Mouse (Mus musculus): ENCODE results near the gene Cpz. TPM values are rescaled to one million over a fixed set of nuclear protein-coding genes. Genes with fewer than 3 reads are reported as not detected.

The Cpz gene
- polyA plus RNA-seq (2014; fragmentation: Nextera tagmentation; extraction: Ambion mirVana): 0.88 and 1.4 TPM in 2 replicates

DNA sequence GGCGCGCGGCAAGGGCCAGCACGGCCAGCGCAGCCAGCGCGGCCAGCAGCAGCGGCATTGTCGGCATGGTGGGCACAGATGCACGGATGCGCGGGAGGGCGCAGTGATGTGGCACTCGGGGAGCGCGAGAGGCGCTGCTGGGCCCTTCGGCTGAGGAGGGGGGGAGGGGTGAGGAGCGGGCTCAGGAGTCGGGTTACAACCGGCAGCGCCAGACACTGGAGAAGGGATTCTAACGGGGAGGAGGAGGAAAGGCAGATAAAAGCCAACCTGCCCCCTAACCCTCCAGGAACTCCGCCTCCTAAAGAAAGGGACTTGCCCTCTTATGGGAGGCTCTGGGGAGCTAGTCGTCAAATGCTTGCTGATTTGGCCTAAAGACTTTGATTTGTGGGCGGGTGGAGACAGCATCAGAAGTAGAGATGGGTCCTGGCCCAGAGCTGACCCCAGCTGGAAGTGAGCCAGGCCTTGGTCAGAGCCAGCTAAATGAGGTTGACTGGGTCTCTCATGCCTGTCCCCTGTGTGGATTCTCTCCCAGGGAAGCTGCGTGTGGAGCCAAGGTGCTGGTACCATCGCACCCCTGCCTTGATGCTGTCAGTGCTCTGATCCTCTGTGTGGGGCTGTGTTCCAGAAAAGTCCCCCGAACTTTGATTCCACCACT lies at the start of gene Cpz:
TSS of gene Cpz (minus strand) at position 230 of the 655 bp plus-strand sequence.
- Histone ChIP-seq H3K4me1 (ENCODE audit: control insufficient read depth, insufficient read depth, low read length) (peaks cover 11% of the 10 kb centered on the region), H3K4me2 (ENCODE audit: low read length) (peak within 1 kb of the TSS; percentile 50), H3K9me3 (replicated peaks; ENCODE audit: control insufficient read depth, low read length) (no peaks in the 10 kb centered on the region), H3K9ac (ENCODE audit: low read length) (peak within 1 kb of the TSS; percentile 51), H3K36me3 (ENCODE audit: control insufficient read depth, insufficient read depth, low read length) (no peaks in the 10 kb centered on the region), H3K27me3 (replicated peaks; ENCODE audit: control insufficient read depth, insufficient read depth, low read length) (peaks cover 8% of the 10 kb centered on the region), H3K27ac (ENCODE audit: low read depth, low read length) (no peak within 1 kb of the TSS), H3K4me3 (ENCODE audit: low read depth, low read length) (peak within 1 kb of the TSS; percentile 16)
- DNase-seq (ENCODE audit: low spot score): peak; percentile 78
- under 1% methylated on average over 29 of the region's 29 CpGs for WGBS
- ATAC-seq: peak; percentile 83

DNA sequence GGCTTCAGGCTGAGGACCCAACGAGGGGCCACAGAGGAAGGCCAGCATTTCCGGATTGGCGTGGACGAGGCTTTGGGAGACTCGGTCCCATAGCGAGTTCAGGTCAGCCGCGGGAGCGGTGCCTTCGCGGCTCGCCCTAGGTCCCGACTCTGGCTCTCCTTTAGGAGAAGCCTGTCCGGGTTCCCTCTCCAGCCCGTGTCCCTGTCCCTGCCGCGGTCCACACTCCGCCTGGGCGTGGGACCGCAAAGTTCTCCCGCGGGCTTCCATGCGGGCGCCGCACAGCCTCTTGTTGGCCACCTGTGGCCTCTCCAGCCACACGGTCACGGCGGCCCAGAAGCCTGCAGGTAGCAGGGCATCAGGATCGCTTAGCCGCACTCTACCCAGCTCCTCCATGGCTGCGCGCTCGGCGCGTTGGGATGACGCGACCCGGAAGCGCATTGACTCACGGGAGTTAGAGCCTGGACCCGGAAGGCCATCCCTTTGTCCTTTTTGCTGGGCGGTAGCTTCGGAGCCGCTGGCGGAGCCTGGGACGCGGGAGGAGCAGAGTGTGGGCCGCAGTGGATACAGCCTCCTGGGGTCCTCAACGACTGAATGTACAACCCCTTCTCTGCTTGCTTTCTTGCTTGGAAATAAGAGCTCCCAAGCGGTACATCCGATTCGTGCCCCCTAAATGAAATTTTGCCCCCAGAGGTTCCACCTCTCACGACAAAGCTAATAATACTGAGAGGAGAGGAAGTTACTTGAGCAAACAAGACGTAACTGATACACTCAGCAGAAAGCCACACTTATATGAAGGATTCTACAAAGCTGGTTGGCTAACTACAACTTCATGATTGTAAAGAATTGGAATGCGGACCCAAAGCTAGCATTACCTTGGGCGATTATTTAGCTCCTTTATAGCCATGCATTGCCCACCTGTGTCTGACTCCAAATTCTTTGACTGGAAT lies 49.4 kb upstream of the Cpz start, which contains the start of gene Trmt44:
TSS of gene Trmt44 (minus strand) at position 418 of the 947 bp plus-strand sequence.
- ATAC-seq: peak; percentile 99
- H3K4me1 ChIP-seq (ENCODE audit: control insufficient read depth, insufficient read depth, low read length): peaks cover 9% of the 10 kb centered on the region
- no peaks in the 10 kb centered on the region for H3K9me3 ChIP-seq (replicated peaks; ENCODE audit: control insufficient read depth, low read length)
- peak within 1 kb of the TSS; percentile 89 for H3K27ac ChIP-seq (ENCODE audit: low read depth, low read length)
- 4% methylated on average over 56 of the region's 56 CpGs for WGBS
- no peaks in the 10 kb centered on the region for H3K27me3 ChIP-seq (replicated peaks; ENCODE audit: control insufficient read depth, insufficient read depth, low read length)
- peak within 1 kb of the TSS; percentile 96 for H3K4me3 ChIP-seq (ENCODE audit: low read depth, low read length)
- peak; percentile 96 for DNase-seq (ENCODE audit: low spot score)
- H3K36me3 ChIP-seq (ENCODE audit: control insufficient read depth, insufficient read depth, low read length): peaks cover 31% of the 10 kb centered on the region
- H3K4me2 ChIP-seq (ENCODE audit: low read length): peak within 1 kb of the TSS; percentile 92
- H3K9ac ChIP-seq (ENCODE audit: low read length): peak within 1 kb of the TSS; percentile 88

GRCm38 (mm10) chr5:35571546-35571945 lies 46.0 kb upstream of the Cpz start:
- Histone ChIP-seq H3K4me3 (ENCODE audit: low read depth, low read length) (no peak overlapping the region), H3K9ac (ENCODE audit: low read length) (no peak overlapping the region), H3K27me3 (replicated peaks; ENCODE audit: control insufficient read depth, insufficient read depth, low read length) (no peaks in the 10 kb centered on the region), H3K9me3 (replicated peaks; ENCODE audit: control insufficient read depth, low read length) (no peaks in the 10 kb centered on the region), H3K4me1 (ENCODE audit: control insufficient read depth, insufficient read depth, low read length) (peaks cover 9% of the 10 kb centered on the region), H3K4me2 (ENCODE audit: low read length) (no peak overlapping the region), H3K27ac (ENCODE audit: low read depth, low read length) (no peak overlapping the region), H3K36me3 (ENCODE audit: control insufficient read depth, insufficient read depth, low read length) (peaks cover 59% of the 10 kb centered on the region)
- 92% methylated on average over 6 of the region's 6 CpGs for WGBS
- DNase-seq (ENCODE audit: low spot score) (no peak), ATAC-seq (no peak)

DNA sequence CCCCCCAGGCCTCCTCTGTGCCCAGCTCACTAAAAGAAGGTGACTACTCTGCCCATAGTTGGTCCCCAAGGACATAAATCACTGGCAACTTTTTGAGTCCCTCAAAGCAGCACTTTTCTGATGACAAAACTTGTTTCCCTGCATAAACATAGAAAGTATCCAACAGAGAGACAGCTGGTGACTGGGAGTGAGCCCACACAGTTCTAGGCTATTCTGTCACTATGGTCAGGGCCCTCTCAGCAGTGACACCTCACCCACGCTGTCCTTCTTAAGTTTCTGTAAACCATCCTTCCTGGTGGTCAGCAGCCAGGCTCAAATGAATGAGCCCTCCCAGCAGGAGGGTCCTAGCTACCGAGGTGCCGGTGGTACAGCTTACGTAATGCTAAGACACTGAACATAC lies 41.1 kb upstream of the Cpz start:
- WGBS: 87% methylated on average over 4 of the region's 4 CpGs
- Histone ChIP-seq H3K9ac (ENCODE audit: low read length) (no peak overlapping the region), H3K4me2 (ENCODE audit: low read length) (no peak overlapping the region), H3K4me1 (ENCODE audit: control insufficient read depth, insufficient read depth, low read length) (no peaks in the 10 kb centered on the region), H3K4me3 (ENCODE audit: low read depth, low read length) (no peak overlapping the region), H3K27ac (ENCODE audit: low read depth, low read length) (no peak overlapping the region), H3K36me3 (ENCODE audit: control insufficient read depth, insufficient read depth, low read length) (peaks cover 93% of the 10 kb centered on the region), H3K9me3 (replicated peaks; ENCODE audit: control insufficient read depth, low read length) (no peaks in the 10 kb centered on the region), H3K27me3 (replicated peaks; ENCODE audit: control insufficient read depth, insufficient read depth, low read length) (no peaks in the 10 kb centered on the region)
- ATAC-seq (no peak), DNase-seq (ENCODE audit: low spot score) (no peak)

DNA sequence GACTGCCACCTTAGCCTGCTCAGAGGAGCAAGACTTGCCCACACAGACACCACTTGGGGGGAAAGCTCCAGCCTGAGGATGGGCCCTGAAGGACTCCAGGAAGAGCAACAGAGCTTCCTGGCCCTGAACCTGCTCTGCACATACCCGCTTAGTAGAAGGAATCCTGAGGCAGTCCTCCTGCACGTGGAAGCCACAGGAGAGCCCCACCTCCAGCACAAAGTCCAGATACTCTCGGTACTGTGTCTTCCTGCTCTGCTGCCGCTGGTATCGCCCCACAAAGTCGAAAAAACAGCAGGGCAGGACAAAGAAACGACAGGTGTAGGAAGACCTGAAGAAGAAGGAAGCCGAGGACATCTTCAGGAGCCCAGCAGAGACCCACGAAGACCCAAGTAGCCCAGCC lies 39.7 kb upstream of the Cpz start:
- ATAC-seq (no peak), DNase-seq (ENCODE audit: low spot score) (no peak)
- Histone ChIP-seq H3K9ac (ENCODE audit: low read length) (no peak overlapping the region), H3K27me3 (replicated peaks; ENCODE audit: control insufficient read depth, insufficient read depth, low read length) (no peaks in the 10 kb centered on the region), H3K36me3 (ENCODE audit: control insufficient read depth, insufficient read depth, low read length) (peaks cover 89% of the 10 kb centered on the region), H3K27ac (ENCODE audit: low read depth, low read length) (no peak overlapping the region), H3K4me1 (ENCODE audit: control insufficient read depth, insufficient read depth, low read length) (no peaks in the 10 kb centered on the region), H3K4me3 (ENCODE audit: low read depth, low read length) (no peak overlapping the region), H3K9me3 (replicated peaks; ENCODE audit: control insufficient read depth, low read length) (no peaks in the 10 kb centered on the region), H3K4me2 (ENCODE audit: low read length) (no peak overlapping the region)
- WGBS: 93% methylated on average over 9 of the region's 9 CpGs

DNA sequence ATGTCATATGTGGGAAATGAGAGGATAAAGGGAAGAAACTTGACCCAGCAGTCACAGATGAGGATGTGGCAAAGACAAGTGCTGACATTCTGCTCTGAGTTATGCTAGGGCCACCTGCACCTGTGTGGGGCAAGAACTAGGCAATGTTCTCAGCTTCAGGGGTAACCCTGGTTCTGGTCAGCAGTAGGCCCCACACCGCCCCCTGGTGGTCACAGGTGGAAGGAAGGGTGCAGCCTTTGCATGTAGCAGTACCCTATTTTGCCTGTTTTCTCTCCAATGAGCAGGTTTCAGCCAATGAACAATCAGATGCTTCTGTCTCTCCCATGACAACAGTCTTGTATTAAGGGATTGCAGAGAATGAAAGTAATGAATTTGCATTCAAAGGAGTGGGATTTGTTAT lies 38.0 kb upstream of the Cpz start:
- H3K27me3 ChIP-seq (replicated peaks; ENCODE audit: control insufficient read depth, insufficient read depth, low read length): no peaks in the 10 kb centered on the region
- H3K9ac ChIP-seq (ENCODE audit: low read length): no peak overlapping the region
- ATAC-seq (no peak), DNase-seq (ENCODE audit: low spot score) (peak; percentile 63)
- H3K4me1 ChIP-seq (ENCODE audit: control insufficient read depth, insufficient read depth, low read length): no peaks in the 10 kb centered on the region
- H3K27ac ChIP-seq (ENCODE audit: low read depth, low read length): no peak overlapping the region
- 0% methylated on average over 1 of the region's 1 CpGs for WGBS
- no peak overlapping the region for H3K4me2 ChIP-seq (ENCODE audit: low read length)
- peaks cover 86% of the 10 kb centered on the region for H3K36me3 ChIP-seq (ENCODE audit: control insufficient read depth, insufficient read depth, low read length)
- no peak overlapping the region for H3K4me3 ChIP-seq (ENCODE audit: low read depth, low read length)
- H3K9me3 ChIP-seq (replicated peaks; ENCODE audit: control insufficient read depth, low read length): no peaks in the 10 kb centered on the region

- peaks cover 81% of the 10 kb centered on the region for H3K36me3 ChIP-seq (ENCODE audit: control insufficient read depth, insufficient read depth, low read length)
- H3K4me3 ChIP-seq (ENCODE audit: low read depth, low read length): no peak overlapping the region
- no peaks in the 10 kb centered on the region for H3K4me1 ChIP-seq (ENCODE audit: control insufficient read depth, insufficient read depth, low read length)
- H3K27me3 ChIP-seq (replicated peaks; ENCODE audit: control insufficient read depth, insufficient read depth, low read length): no peaks in the 10 kb centered on the region
- no peak for DNase-seq (ENCODE audit: low spot score)
- ATAC-seq: no peak
- no peak overlapping the region for H3K27ac ChIP-seq (ENCODE audit: low read depth, low read length)
- 90% methylated on average over 2 of the region's 2 CpGs for WGBS
- H3K9me3 ChIP-seq (replicated peaks; ENCODE audit: control insufficient read depth, low read length): no peaks in the 10 kb centered on the region
- H3K9ac ChIP-seq (ENCODE audit: low read length): no peak overlapping the region
- H3K4me2 ChIP-seq (ENCODE audit: low read length): no peak overlapping the region
Measured at GRCm38 (mm10) chr5:35562616-35563015, 37.1 kb upstream of the Cpz start.

- H3K4me1 ChIP-seq (ENCODE audit: control insufficient read depth, insufficient read depth, low read length): no peaks in the 10 kb centered on the region
- 91% methylated on average over 8 of the region's 8 CpGs for WGBS
- ATAC-seq (no peak), DNase-seq (ENCODE audit: low spot score) (no peak)
- no peak overlapping the region for H3K4me2 ChIP-seq (ENCODE audit: low read length)
- no peak overlapping the region for H3K4me3 ChIP-seq (ENCODE audit: low read depth, low read length)
- H3K27ac ChIP-seq (ENCODE audit: low read depth, low read length): no peak overlapping the region
- H3K36me3 ChIP-seq (ENCODE audit: control insufficient read depth, insufficient read depth, low read length): peaks cover 63% of the 10 kb centered on the region
- H3K9ac ChIP-seq (ENCODE audit: low read length): no peak overlapping the region
- no peaks in the 10 kb centered on the region for H3K27me3 ChIP-seq (replicated peaks; ENCODE audit: control insufficient read depth, insufficient read depth, low read length)
- no peaks in the 10 kb centered on the region for H3K9me3 ChIP-seq (replicated peaks; ENCODE audit: control insufficient read depth, low read length)
Measured at GRCm38 (mm10) chr5:35559447-35559846, 33.9 kb upstream of the Cpz start.

Data from forebrain, embryonic 14.5 days (tissue).